Mouse (Mus musculus) hindbrain, embryonic 15.5 days (tissue): ENCODE measurements around the gene Brpf1. TPM values are rescaled to one million over a fixed set of nuclear protein-coding genes. Genes with fewer than 3 reads are reported as not detected.

Source experiments
- ATAC-seq: fragments of 200-750 bp; cut with Nextera tagmentation; 2 replicates; pipeline ENCODE4 v1.8.0; 2017; ENCODE audit warnings: low read depth, moderate number of reproducible peaks, moderate TSS enrichment; ENCODE audit not compliant: low FRiP score
- H3K27ac ChIP-seq: fragments of 300-500 bp; sonication (generic); replicated peaks from 2 replicates; pipeline ENCODE4 v1.5.1; 2015; ENCODE audit warnings: mild to moderate bottlenecking, inconsistent platforms
- H3K27me3 ChIP-seq: fragments of 300-500 bp; sonication (generic); 2 replicates; pipeline ENCODE4 v1.6.1; 2015; ENCODE audit warnings: control low read depth, inconsistent platforms
- H3K36me3 ChIP-seq: fragments of 300-500 bp; sonication (generic); 2 replicates; pipeline ENCODE4 v1.6.1; 2015; ENCODE audit warnings: control low read depth, inconsistent platforms
- H3K4me1 ChIP-seq: fragments of 300-500 bp; sonication (generic); replicated peaks from 2 replicates; pipeline ENCODE4 v1.6.1; 2015; ENCODE audit warnings: control low read depth, inconsistent platforms
- H3K4me2 ChIP-seq: fragments of 300-500 bp; sonication (generic); 2 replicates; pipeline ENCODE4 v1.6.1; 2015; ENCODE audit warnings: moderate library complexity, mild to moderate bottlenecking, inconsistent platforms
- H3K4me3 ChIP-seq: fragments of 300-500 bp; sonication (generic); 2 replicates; pipeline ENCODE4 v1.5.1; 2015; ENCODE audit warnings: mild to moderate bottlenecking, inconsistent platforms
- H3K9ac ChIP-seq: fragments of 300-500 bp; sonication (generic); 2 replicates; pipeline ENCODE4 v1.6.1; 2015; ENCODE audit warnings: inconsistent platforms
- H3K9me3 ChIP-seq: fragments of 300-500 bp; sonication (generic); 2 replicates; pipeline ENCODE4 v1.6.1; 2016; ENCODE audit warnings: control low read depth, inconsistent platforms
- WGBS: fragments of 180-500 bp; shearing (Covaris S2); methylation state at CpG from one replicate; pipeline ENCODE4 v1.1.7; 2015; 5-methylcytosine and 5-hydroxymethylcytosine counted together
- polyA plus RNA-seq: library from polyadenylated mRNA; unstranded; fragments of >200 nt; fragmentation: Nextera tagmentation; extraction: Ambion mirVana; gene quantifications from 2 replicates; pipeline ENCODE4 v1.2.1, GENCODE M21; 2015

The Brpf1 gene
- polyA plus RNA-seq, 1 experiment from 2014 or later: 17.1 TPM

DNA sequence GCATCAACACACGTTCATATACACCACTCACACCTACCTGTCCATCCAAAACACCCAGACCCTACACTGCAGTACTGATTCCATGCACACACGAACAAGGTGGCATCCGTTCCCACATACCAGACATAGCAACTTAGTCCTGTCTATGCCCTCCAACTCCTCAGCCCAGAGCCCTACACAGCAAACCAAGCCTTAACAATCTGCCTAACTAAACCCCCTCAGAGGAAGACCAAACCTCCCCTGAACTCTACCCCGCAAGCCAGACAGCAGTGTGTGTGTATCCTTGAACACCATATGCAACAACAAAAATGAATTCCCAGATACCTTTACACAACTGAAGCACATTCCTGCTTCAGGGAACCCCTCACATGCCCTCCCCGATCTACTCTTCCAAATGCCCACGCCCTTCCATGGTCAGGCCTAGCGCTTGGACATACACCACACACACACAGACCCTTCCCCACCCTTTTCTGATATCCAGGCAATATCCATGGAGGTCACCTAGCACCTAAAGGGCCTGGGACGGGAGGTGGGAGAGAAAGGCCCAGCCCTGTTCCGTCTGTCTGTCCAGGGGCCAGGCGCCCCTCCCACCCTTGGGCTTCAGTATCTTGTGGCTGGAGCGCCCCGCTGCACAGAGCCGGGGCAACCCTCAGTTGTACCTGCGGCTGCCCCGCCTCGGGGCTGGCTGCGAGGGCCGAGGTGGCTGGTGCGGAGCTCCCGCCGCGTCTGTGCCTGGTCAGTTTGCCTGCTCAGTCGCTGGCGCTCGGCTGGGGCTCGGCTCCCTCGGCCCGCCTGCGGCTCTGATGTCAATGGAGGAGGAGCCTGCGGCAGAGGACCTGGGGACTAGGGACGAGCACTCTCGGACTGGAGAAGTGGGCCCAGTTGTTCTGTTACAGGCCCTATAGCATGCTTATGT, 36.5 kb downstream of the Brpf1 start, which contains the start of gene Camk1:
TSS of gene Camk1 (minus strand) at position 808 of the 916 bp plus-strand sequence.
- peak within 1 kb of the TSS; percentile 63 for H3K4me3 ChIP-seq
- H3K4me2 ChIP-seq: peak within 1 kb of the TSS; percentile 79
- peaks cover 31% of the 10 kb centered on the region for H3K4me1 ChIP-seq
- WGBS: 15% methylated on average over 32 of the region's 32 CpGs
- no peaks in the 10 kb centered on the region for H3K9me3 ChIP-seq
- ATAC-seq: peak; percentile 83
- no peaks in the 10 kb centered on the region for H3K27me3 ChIP-seq
- H3K27ac ChIP-seq: peak within 1 kb of the TSS; percentile 50
- peak within 1 kb of the TSS; percentile 86 for H3K9ac ChIP-seq
- H3K36me3 ChIP-seq: peaks cover 5% of the 10 kb centered on the region

DNA sequence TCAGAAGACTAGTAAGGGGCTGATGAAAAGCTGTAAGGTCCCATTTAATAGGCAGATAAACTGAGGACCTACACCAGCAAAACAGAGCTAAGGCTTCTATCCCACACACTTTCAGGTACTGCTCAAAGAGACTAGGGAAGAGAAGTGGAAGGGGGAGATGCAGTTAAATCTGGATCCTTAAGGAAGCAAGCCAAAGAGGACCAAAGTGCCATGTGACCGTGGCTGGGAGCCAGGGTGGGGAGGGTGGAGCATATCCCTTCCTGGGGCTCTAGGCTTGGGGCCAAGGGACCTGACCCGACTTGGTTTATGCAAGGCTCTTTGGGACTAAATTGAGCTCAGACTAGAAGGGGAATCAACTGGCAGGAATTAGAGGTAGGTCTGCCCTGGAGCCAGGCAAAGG, 37.4 kb downstream of the Brpf1 start:
- Histone ChIP-seq H3K27me3 (no peaks in the 10 kb centered on the region), H3K9ac (no peak overlapping the region; the same call in 1 of the 2 replicates), H3K4me1 (peaks cover 31% of the 10 kb centered on the region), H3K36me3 (no peaks in the 10 kb centered on the region), H3K27ac (0 out of 2 replicates have a peak overlapping the region, but pooled peaks have one; percentile 50), H3K9me3 (no peaks in the 10 kb centered on the region), H3K4me2 (peak overlapping the region; percentile 79), H3K4me3 (peak overlapping the region; percentile 63)
- ATAC-seq: no peak
- 47% methylated on average over 2 of the region's 2 CpGs for WGBS

DNA sequence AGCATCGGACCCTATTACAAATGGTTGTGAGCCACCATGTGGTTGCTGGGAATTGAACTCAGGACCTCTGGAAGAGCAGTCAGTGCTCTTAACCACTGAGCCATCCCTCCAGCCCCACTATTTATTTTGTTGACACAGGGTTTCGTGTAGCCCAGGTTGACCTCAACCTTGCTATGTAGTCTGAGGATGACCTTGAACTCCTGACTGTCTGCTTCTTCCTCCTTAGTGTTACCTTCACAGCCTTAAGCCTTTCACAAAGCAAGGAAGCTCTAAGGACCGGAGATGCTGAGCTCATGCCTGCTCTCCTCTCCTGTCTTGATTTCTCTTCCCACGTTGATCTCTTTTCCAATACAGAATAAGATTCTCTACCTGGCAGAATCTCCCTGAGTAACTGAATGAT, 40.0 kb downstream of the Brpf1 start:
- H3K9me3 ChIP-seq: no peaks in the 10 kb centered on the region
- no peaks in the 10 kb centered on the region for H3K36me3 ChIP-seq
- H3K4me1 ChIP-seq: peaks cover 24% of the 10 kb centered on the region
- WGBS: 80% methylated on average over 4 of the region's 4 CpGs
- no peak overlapping the region for H3K9ac ChIP-seq
- no peak overlapping the region for H3K4me3 ChIP-seq
- ATAC-seq: no peak
- no peak overlapping the region for H3K4me2 ChIP-seq
- H3K27me3 ChIP-seq: no peaks in the 10 kb centered on the region
- H3K27ac ChIP-seq: no peak overlapping the region

DNA sequence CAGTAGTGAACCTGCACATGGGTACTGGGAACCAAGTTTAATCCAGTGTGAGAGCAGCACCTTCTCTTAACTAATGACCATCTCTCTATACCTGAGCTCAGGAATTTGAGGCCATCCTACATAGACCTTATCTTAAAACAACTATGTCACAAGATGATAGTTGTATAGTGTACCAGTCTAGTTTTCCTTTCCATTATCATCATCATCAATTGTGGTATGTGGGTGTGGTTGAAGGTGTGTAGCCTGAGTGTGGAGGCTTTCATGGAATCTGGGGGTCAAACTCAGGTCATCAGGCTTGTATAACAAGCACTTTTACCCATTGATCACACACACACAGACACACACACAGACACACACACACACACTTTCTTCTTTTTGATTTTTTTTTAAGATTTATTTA, 43.6 kb downstream of the Brpf1 start:
- H3K4me2 ChIP-seq: no peak overlapping the region
- H3K36me3 ChIP-seq: no peaks in the 10 kb centered on the region
- H3K4me3 ChIP-seq: no peak overlapping the region
- no peak overlapping the region for H3K27ac ChIP-seq
- H3K4me1 ChIP-seq: no peaks in the 10 kb centered on the region
- H3K9ac ChIP-seq: no peak overlapping the region
- no peak for ATAC-seq
- H3K9me3 ChIP-seq: no peaks in the 10 kb centered on the region
- H3K27me3 ChIP-seq: no peaks in the 10 kb centered on the region

DNA sequence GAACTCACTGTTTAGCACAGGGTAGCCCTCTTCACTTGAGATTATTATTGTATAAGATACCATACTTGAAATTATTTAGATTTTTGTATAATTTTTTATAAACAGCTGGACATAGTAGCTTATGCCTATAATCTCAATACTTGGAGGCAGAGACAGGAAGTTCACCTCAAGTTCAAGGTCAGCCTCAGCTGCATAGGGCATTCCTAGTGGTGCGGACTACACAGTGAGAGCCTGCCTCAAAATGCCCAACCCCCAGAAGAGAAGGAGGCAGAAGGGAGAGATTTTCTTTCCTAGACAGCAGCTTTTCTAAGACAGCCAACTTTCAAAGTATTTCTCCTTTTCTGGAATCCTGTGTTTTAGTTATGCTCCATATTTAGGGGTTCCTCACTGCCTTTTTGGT, 44.2 kb downstream of the Brpf1 start:
- H3K27me3 ChIP-seq: no peaks in the 10 kb centered on the region
- ATAC-seq: no peak
- WGBS: 100% methylated on average over 1 of the region's 1 CpGs
- H3K36me3 ChIP-seq: no peaks in the 10 kb centered on the region
- no peaks in the 10 kb centered on the region for H3K9me3 ChIP-seq
- H3K4me1 ChIP-seq: no peaks in the 10 kb centered on the region
- H3K27ac ChIP-seq: no peak overlapping the region
- no peak overlapping the region for H3K4me3 ChIP-seq
- H3K4me2 ChIP-seq: no peak overlapping the region
- no peak overlapping the region for H3K9ac ChIP-seq

DNA sequence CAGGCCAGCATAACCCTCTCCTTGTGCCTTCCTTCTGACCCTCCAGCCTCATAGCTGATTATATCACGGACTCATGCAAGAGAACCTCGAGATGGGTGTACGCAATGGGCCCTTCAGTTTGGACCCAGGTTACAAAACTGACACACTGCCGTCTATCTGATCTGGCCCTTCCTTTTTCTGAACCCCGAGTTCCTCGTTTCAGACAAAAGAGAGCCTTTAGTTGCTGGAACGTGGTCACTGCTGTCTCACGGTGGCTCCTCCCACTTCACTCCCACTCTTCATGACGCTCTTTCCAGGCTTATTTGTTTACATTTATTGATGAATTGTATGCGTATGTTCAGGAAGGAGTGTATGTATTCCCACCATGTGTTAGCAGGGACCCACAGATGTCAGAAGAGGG, 44.7 kb downstream of the Brpf1 start:
- no peaks in the 10 kb centered on the region for H3K27me3 ChIP-seq
- H3K36me3 ChIP-seq: no peaks in the 10 kb centered on the region
- H3K4me3 ChIP-seq: no peak overlapping the region
- ATAC-seq: no peak
- no peaks in the 10 kb centered on the region for H3K9me3 ChIP-seq
- WGBS: 65% methylated on average over 10 of the region's 10 CpGs
- H3K9ac ChIP-seq: no peak overlapping the region
- no peaks in the 10 kb centered on the region for H3K4me1 ChIP-seq
- H3K27ac ChIP-seq: no peak overlapping the region
- no peak overlapping the region for H3K4me2 ChIP-seq

DNA sequence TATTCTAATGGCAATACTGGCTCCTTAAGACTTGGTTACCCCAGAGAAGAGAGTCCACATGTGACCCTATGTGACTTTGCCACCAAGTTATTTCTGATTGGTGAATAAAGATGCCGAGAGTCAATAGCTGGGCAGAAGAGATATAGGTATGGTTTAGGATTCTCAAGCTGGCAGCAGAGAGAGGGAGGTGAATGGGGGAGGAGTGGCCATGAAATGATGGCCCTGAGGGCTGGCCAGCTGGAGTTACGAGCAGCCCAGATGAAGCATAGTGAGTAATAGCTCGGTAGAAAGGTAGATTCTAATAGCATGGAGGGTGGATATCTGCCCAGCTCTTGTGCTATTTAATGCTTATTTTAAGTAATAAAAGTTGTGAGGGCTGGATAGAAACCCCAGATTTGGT, 45.9 kb downstream of the Brpf1 start:
- Histone ChIP-seq H3K36me3 (no peaks in the 10 kb centered on the region), H3K27me3 (no peaks in the 10 kb centered on the region), H3K9me3 (no peaks in the 10 kb centered on the region), H3K27ac (no peak overlapping the region), H3K4me1 (no peaks in the 10 kb centered on the region), H3K4me3 (no peak overlapping the region), H3K9ac (no peak overlapping the region), H3K4me2 (no peak overlapping the region)
- ATAC-seq: no peak
- WGBS: 76% methylated on average over 3 of the region's 3 CpGs

DNA sequence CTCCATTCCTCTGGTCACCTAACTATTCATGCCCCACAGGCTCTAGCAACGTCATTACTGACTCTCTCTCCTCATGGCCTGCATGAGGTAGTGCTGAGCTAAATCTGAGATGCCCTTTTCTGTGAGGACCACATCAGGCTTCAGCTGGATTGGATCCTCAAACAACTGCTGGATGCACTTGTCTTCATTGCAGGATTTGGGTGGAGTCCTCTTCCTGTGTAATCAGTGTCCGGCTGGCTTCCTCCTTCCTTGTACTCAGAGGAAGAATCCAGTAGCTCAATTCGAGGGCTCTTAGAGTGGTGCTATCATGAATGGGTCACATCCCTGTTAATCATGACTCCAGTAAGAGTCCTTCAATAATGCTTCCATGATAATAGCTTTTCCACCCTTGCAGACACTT, 46.8 kb downstream of the Brpf1 start:
- H3K9me3 ChIP-seq: no peaks in the 10 kb centered on the region
- H3K36me3 ChIP-seq: no peaks in the 10 kb centered on the region
- no peak overlapping the region for H3K4me2 ChIP-seq
- H3K9ac ChIP-seq: no peak overlapping the region
- no peak overlapping the region for H3K27ac ChIP-seq
- H3K4me1 ChIP-seq: no peaks in the 10 kb centered on the region
- H3K27me3 ChIP-seq: no peaks in the 10 kb centered on the region
- WGBS: 84% methylated on average over 3 of the region's 3 CpGs
- ATAC-seq: no peak
- no peak overlapping the region for H3K4me3 ChIP-seq

DNA sequence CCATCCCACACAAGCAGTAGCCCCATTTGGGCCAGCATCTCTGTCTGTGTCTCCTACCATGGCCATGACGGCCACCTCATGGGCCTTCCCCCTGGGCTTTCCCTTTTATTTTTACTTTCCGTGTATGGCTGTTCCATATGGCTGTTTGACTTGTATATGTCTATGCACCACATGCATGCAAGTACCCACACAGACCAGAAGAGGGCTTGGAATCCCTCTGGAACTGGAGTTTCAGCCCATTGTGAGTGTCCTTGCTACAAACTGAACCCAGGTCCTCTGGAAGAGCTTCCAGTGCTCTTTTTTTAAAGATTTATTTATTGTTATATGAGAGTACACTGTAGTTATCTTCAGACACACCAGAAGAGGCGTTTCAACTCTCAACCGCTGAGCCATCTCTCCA, 54.5 kb downstream of the Brpf1 start:
- Histone ChIP-seq H3K36me3 (no peaks in the 10 kb centered on the region), H3K4me1 (no peaks in the 10 kb centered on the region), H3K4me3 (no peak overlapping the region), H3K9ac (no peak overlapping the region), H3K9me3 (no peaks in the 10 kb centered on the region), H3K27me3 (no peaks in the 10 kb centered on the region), H3K4me2 (no peak overlapping the region), H3K27ac (no peak overlapping the region)
- 76% methylated on average over 4 of the region's 4 CpGs for WGBS
- ATAC-seq: no peak

DNA sequence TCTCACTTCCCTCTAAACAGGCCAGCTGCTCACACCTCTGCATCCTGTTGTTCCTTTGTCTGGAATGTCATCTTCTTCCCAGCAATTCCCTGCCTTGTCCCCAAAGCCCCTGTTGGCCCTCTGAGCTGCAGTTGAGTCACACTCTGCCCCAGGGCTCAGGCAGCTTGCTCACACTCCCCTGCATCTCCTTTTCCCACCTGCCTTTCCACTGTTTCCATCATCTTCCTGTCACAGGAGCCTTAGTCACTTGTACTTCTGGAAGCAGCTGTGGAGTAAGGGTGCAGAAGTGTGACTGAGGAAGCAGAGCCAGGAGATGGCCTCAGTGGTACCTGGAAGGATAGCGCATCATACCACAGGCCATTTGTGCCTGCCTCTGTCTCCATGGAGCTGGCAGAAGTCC, 55.3 kb downstream of the Brpf1 start:
- no peak for ATAC-seq
- H3K9me3 ChIP-seq: no peaks in the 10 kb centered on the region

DNA sequence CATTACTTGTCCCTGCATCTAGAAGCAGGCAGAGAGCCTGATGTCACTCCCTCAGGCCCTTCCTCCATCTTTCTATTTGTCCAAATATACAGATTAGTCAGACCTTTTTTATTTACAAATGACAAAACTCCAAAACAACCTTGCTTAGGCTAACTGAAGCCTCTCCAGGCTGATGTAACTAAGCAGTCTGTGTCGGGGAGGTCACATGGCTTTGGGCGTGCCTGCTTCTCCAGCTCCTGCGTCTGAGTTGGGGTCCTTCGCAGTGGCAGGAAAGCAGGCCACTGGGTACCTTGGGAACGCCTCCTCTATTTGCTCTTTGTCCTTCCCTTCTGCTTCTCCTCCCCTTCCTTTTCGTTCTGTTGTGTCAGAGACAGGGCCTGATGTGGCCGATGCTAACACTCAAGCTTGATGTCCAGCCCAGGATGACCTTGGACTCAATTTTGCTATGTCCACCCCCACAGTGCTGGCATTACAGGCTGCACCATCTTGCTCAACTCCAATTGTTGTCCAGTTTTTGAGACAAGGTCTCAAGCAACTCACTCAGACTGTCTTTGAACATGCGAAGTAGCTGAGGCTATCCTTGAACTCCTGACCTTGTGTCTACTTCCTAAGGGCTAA, 57.7 kb downstream of the Brpf1 start:
- peaks cover 13% of the 10 kb centered on the region for H3K36me3 ChIP-seq
- H3K4me1 ChIP-seq: no peaks in the 10 kb centered on the region
- no peaks in the 10 kb centered on the region for H3K27me3 ChIP-seq
- H3K27ac ChIP-seq: no peak overlapping the region
- H3K4me2 ChIP-seq: no peak overlapping the region
- no peak overlapping the region for H3K4me3 ChIP-seq
- H3K9me3 ChIP-seq: no peaks in the 10 kb centered on the region
- H3K9ac ChIP-seq: no peak overlapping the region
- WGBS: 69% methylated on average over 8 of the region's 8 CpGs
- no peak for ATAC-seq

More for the DNA sequence above, 55.3 kb downstream of the Brpf1 start:
- no peak overlapping the region for H3K27ac ChIP-seq
- H3K27me3 ChIP-seq: no peaks in the 10 kb centered on the region
- H3K4me1 ChIP-seq: no peaks in the 10 kb centered on the region
- no peak overlapping the region for H3K9ac ChIP-seq
- H3K4me3 ChIP-seq: no peak overlapping the region
- 91% methylated on average over 1 of the region's 1 CpGs for WGBS
- H3K36me3 ChIP-seq: no peaks in the 10 kb centered on the region
- H3K4me2 ChIP-seq: no peak overlapping the region

DNA sequence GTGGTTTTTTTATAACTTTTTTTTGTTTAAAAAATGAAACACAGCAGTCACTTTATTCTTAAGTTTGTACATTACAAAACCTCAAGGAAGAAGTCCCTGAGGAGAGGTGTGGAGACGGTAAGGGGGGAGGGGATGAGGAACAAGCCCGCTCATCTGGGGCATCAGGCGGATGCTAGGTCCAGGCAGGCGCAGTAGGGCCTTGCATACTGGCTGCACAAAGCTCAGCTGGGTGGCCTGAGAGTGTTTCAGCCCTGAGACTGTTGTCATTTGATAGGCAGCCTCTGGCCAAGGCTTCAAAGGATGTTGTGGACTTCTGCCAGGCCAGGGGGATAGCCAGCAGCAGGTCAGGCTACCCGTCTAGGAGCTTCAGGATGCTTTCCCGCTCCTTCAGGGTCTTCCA, 59.7 kb downstream of the Brpf1 start:
- H3K27ac ChIP-seq: no peak overlapping the region
- no peak overlapping the region for H3K4me2 ChIP-seq
- no peak overlapping the region for H3K4me3 ChIP-seq
- H3K36me3 ChIP-seq: peaks cover 33% of the 10 kb centered on the region
- H3K4me1 ChIP-seq: no peaks in the 10 kb centered on the region
- H3K9ac ChIP-seq: no peak overlapping the region
- no peak for ATAC-seq
- H3K9me3 ChIP-seq: no peaks in the 10 kb centered on the region
- H3K27me3 ChIP-seq: no peaks in the 10 kb centered on the region
- WGBS: 90% methylated on average over 6 of the region's 6 CpGs
